Mouse (Mus musculus): Measurements from ENCODE around the gene Lrrc51. TPM values are rescaled to one million over a fixed set of nuclear protein-coding genes. Genes with fewer than 3 reads are reported as not detected.

Lrrc51 gene
- polyA plus RNA-seq, 1 experiment from 2014 or later = 15.0 TPM

DNA sequence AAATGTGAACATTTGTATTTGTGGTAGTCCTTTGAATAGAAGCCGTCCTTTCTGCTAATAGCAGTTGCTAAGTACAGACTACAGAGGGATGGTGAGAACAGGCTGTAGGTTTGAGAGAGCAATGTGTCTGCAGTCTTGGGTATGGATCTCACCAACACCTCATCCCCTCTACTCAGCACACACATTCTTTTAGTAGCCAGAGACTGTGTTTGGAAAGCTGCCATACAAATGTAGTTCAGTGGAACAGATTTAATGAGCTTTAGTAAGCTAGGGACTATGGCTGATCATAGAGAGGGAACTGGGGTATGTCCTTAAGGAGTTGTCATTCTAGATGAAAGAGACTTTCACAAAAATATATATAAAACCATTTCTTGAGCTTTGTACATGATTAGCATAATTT lies 33.6 kb upstream of the Lrrc51 start:
- Histone ChIP-seq H3K9ac (ENCODE audit: low read depth, low read length) (no peak overlapping the region), H3K36me3 (ENCODE audit: control insufficient read depth, insufficient read depth, low read length) (no peaks in the 10 kb centered on the region), H3K9me3 (ENCODE audit: control insufficient read depth, low read length) (no peaks in the 10 kb centered on the region), H3K27ac (ENCODE audit: low read depth, low read length) (no peak overlapping the region), H3K4me2 (ENCODE audit: low read length) (no peak overlapping the region), H3K4me1 (ENCODE audit: control insufficient read depth, insufficient read depth, low read depth, low read length) (peaks cover 18% of the 10 kb centered on the region), H3K4me3 (ENCODE audit: low read length) (no peak overlapping the region), H3K27me3 (replicated peaks; ENCODE audit: control insufficient read depth, insufficient read depth, low read length) (no peaks in the 10 kb centered on the region)
- WGBS = 100% methylated on average over 1 of the region's 1 CpGs
- ATAC-seq = no peak

GRCm38 (mm10) chr7:101965606-101966005 lies 31.9 kb upstream of the Lrrc51 start:
- no peak overlapping the region for H3K27ac ChIP-seq (ENCODE audit: low read depth, low read length)
- no peak overlapping the region for H3K9ac ChIP-seq (ENCODE audit: low read depth, low read length)
- H3K27me3 ChIP-seq (replicated peaks; ENCODE audit: control insufficient read depth, insufficient read depth, low read length) = no peaks in the 10 kb centered on the region
- H3K36me3 ChIP-seq (ENCODE audit: control insufficient read depth, insufficient read depth, low read length) = no peaks in the 10 kb centered on the region
- ATAC-seq = no peak
- no peak overlapping the region for H3K4me2 ChIP-seq (ENCODE audit: low read length)
- 71% methylated on average over 2 of the region's 2 CpGs for WGBS
- no peaks in the 10 kb centered on the region for H3K9me3 ChIP-seq (ENCODE audit: control insufficient read depth, low read length)
- H3K4me1 ChIP-seq (ENCODE audit: control insufficient read depth, insufficient read depth, low read depth, low read length) = peaks cover 6% of the 10 kb centered on the region
- no peak overlapping the region for H3K4me3 ChIP-seq (ENCODE audit: low read length)

DNA sequence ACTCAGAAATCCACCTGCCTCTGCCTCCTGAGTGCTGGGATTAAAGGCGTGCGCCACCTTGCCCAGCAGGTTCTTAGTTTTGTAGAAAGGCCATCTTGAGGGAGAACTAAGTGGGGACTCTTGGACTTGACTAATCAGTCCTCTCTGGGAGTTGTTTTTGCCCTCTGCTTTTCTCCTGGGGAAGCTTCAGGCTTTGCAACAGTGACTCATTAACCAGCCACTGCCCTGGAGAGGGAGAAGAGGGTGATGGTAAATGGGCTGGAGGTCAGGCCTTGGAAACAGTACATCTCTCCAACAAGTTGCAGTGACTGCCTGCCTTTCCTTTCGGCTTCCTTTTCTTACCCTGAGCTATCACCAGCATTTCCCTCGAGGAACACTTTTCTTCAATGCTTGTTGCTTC lies 30.9 kb upstream of the Lrrc51 start:
- H3K9ac ChIP-seq (ENCODE audit: low read depth, low read length) = no peak overlapping the region
- H3K4me3 ChIP-seq (ENCODE audit: low read length) = no peak overlapping the region
- WGBS = 87% methylated on average over 4 of the region's 4 CpGs
- H3K27ac ChIP-seq (ENCODE audit: low read depth, low read length) = no peak overlapping the region
- H3K27me3 ChIP-seq (replicated peaks; ENCODE audit: control insufficient read depth, insufficient read depth, low read length) = no peaks in the 10 kb centered on the region
- peaks cover 6% of the 10 kb centered on the region for H3K4me1 ChIP-seq (ENCODE audit: control insufficient read depth, insufficient read depth, low read depth, low read length)
- ATAC-seq = no peak
- no peaks in the 10 kb centered on the region for H3K36me3 ChIP-seq (ENCODE audit: control insufficient read depth, insufficient read depth, low read length)
- no peaks in the 10 kb centered on the region for H3K9me3 ChIP-seq (ENCODE audit: control insufficient read depth, low read length)
- no peak overlapping the region for H3K4me2 ChIP-seq (ENCODE audit: low read length)

DNA sequence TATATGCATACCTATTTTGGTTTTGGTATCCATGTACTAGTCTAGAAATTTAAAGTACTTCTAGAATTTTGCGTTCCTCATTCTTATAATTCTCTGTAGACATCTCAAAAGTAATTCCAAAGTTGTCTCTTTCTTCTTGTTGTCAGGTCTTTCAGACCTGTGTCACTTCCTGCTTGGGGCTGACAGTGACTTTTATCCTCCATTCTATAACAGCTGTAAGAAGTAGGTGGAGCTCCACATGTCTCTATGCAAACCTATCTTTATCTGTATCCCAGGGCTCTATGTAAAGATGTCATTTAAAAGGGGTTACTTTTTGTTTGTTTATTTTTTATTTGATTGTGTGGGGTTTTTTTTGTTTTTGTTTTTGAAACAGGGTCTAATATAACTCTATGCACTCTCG lies 29.9 kb upstream of the Lrrc51 start:
- Histone ChIP-seq H3K4me1 (ENCODE audit: control insufficient read depth, insufficient read depth, low read depth, low read length) (peaks cover under 1% of the 10 kb centered on the region), H3K9me3 (ENCODE audit: control insufficient read depth, low read length) (no peaks in the 10 kb centered on the region), H3K4me2 (ENCODE audit: low read length) (no peak overlapping the region), H3K27me3 (replicated peaks; ENCODE audit: control insufficient read depth, insufficient read depth, low read length) (no peaks in the 10 kb centered on the region), H3K36me3 (ENCODE audit: control insufficient read depth, insufficient read depth, low read length) (no peaks in the 10 kb centered on the region), H3K27ac (ENCODE audit: low read depth, low read length) (no peak overlapping the region), H3K4me3 (ENCODE audit: low read length) (no peak overlapping the region), H3K9ac (ENCODE audit: low read depth, low read length) (no peak overlapping the region)
- 98% methylated on average over 2 of the region's 2 CpGs for WGBS
- ATAC-seq = no peak

DNA sequence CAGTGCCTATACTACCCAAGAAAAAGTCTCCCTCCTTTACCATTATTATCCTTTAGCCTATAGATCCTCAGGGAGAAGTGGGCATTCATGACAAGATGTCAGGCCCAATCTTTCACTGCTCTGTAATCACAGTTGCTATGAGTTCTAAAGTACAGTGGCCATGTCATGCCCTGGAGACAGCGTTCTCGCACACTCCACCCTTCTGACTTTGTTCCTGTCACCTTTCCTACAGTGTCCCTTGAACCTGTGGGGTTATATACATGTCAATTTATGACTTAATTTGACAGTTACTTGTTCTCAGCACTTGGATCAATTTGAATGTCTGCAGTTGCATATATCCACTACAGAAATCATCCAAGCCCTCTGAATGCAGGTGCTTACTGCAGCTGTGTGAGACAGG lies 29.1 kb upstream of the Lrrc51 start:
- Histone ChIP-seq H3K4me3 (ENCODE audit: low read length) (no peak overlapping the region), H3K9ac (ENCODE audit: low read depth, low read length) (no peak overlapping the region), H3K36me3 (ENCODE audit: control insufficient read depth, insufficient read depth, low read length) (no peaks in the 10 kb centered on the region), H3K9me3 (ENCODE audit: control insufficient read depth, low read length) (no peaks in the 10 kb centered on the region), H3K27ac (ENCODE audit: low read depth, low read length) (no peak overlapping the region), H3K4me1 (ENCODE audit: control insufficient read depth, insufficient read depth, low read depth, low read length) (no peaks in the 10 kb centered on the region), H3K4me2 (ENCODE audit: low read length) (no peak overlapping the region), H3K27me3 (replicated peaks; ENCODE audit: control insufficient read depth, insufficient read depth, low read length) (no peaks in the 10 kb centered on the region)
- no peak for ATAC-seq
- WGBS = 90% methylated on average over 2 of the region's 2 CpGs

DNA sequence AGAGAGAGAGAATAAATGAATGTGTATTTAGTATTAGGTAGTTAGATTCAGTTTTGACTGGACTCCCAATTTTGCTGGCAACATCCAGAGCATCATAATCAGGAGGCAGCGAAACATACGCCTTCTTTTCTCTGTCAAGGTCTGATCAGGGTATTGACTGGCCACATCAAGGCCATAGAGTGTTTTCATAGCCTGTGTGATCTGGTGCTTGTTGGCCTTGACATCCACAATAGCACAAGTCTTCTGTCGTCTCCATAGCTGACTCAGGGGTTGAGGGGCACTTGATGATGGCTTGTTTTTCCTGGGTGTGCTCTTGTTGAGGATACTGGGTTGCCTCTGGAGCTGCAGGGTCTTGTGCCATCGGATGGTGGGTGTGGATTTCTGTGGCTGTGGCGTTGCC lies 23.2 kb upstream of the Lrrc51 start:
- Histone ChIP-seq H3K27ac (ENCODE audit: low read depth, low read length) (no peak overlapping the region), H3K4me1 (ENCODE audit: control insufficient read depth, insufficient read depth, low read depth, low read length) (no peaks in the 10 kb centered on the region), H3K36me3 (ENCODE audit: control insufficient read depth, insufficient read depth, low read length) (no peaks in the 10 kb centered on the region), H3K4me2 (ENCODE audit: low read length) (no peak overlapping the region), H3K9ac (ENCODE audit: low read depth, low read length) (no peak overlapping the region), H3K4me3 (ENCODE audit: low read length) (no peak overlapping the region), H3K9me3 (ENCODE audit: control insufficient read depth, low read length) (no peaks in the 10 kb centered on the region), H3K27me3 (replicated peaks; ENCODE audit: control insufficient read depth, insufficient read depth, low read length) (no peaks in the 10 kb centered on the region)
- 94% methylated on average over 5 of the region's 5 CpGs for WGBS
- ATAC-seq = no peak

DNA sequence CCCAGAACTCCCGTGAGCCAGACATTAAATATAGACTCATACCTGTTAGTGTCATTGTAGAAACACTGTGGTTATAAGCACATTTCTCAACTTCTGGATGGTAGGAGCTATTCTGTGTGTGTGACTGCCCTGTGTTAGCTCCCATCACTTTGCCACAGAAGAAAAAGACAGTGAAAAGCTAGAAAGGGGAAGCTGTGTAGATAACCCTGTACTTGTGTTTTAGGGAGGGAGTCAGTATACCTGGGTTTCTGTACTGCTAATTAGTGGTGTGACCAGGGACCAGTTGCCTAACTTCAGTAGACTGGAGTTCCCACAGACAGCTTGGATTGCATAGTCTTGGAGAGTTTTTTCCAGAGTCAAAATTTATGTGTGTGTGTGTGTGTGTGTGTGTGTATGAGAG lies 22.8 kb upstream of the Lrrc51 start:
- H3K27ac ChIP-seq (ENCODE audit: low read depth, low read length) = no peak overlapping the region
- no peak overlapping the region for H3K4me2 ChIP-seq (ENCODE audit: low read length)
- ATAC-seq = no peak
- no peaks in the 10 kb centered on the region for H3K36me3 ChIP-seq (ENCODE audit: control insufficient read depth, insufficient read depth, low read length)
- no peaks in the 10 kb centered on the region for H3K27me3 ChIP-seq (replicated peaks; ENCODE audit: control insufficient read depth, insufficient read depth, low read length)
- H3K4me1 ChIP-seq (ENCODE audit: control insufficient read depth, insufficient read depth, low read depth, low read length) = no peaks in the 10 kb centered on the region
- no peaks in the 10 kb centered on the region for H3K9me3 ChIP-seq (ENCODE audit: control insufficient read depth, low read length)
- WGBS = 84% methylated on average over 1 of the region's 1 CpGs
- no peak overlapping the region for H3K9ac ChIP-seq (ENCODE audit: low read depth, low read length)
- H3K4me3 ChIP-seq (ENCODE audit: low read length) = no peak overlapping the region

- no peaks in the 10 kb centered on the region for H3K4me1 ChIP-seq (ENCODE audit: control insufficient read depth, insufficient read depth, low read depth, low read length)
- WGBS = 56% methylated on average over 4 of the region's 4 CpGs
- no peaks in the 10 kb centered on the region for H3K36me3 ChIP-seq (ENCODE audit: control insufficient read depth, insufficient read depth, low read length)
- no peak overlapping the region for H3K27ac ChIP-seq (ENCODE audit: low read depth, low read length)
- H3K4me3 ChIP-seq (ENCODE audit: low read length) = no peak overlapping the region
- no peaks in the 10 kb centered on the region for H3K27me3 ChIP-seq (replicated peaks; ENCODE audit: control insufficient read depth, insufficient read depth, low read length)
- no peak overlapping the region for H3K9ac ChIP-seq (ENCODE audit: low read depth, low read length)
- no peak for ATAC-seq
- no peaks in the 10 kb centered on the region for H3K9me3 ChIP-seq (ENCODE audit: control insufficient read depth, low read length)
- no peak overlapping the region for H3K4me2 ChIP-seq (ENCODE audit: low read length)
Observed at GRCm38 (mm10) chr7:101955862-101956261, 22.2 kb upstream of the Lrrc51 start.

DNA sequence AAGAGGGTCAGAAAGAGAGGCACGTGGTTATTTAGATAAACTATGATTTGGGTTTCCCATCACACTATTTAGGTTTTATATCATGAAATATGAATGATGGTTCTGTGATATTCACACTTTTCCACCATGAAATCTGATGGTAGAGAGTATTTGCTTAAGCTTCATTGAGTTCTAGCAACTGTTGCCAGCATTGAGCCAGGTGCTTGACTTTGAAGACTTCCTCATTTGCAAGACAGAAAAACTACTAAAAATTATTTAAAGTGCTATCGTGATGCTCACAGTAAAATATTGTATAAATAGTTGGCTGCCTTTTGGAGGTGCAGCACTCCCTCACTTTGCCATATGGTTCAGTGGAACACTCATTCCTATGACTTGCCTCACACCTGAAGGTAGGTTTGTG lies 21.6 kb upstream of the Lrrc51 start:
- H3K9ac ChIP-seq (ENCODE audit: low read depth, low read length) = no peak overlapping the region
- H3K4me2 ChIP-seq (ENCODE audit: low read length) = no peak overlapping the region
- no peaks in the 10 kb centered on the region for H3K9me3 ChIP-seq (ENCODE audit: control insufficient read depth, low read length)
- no peak overlapping the region for H3K27ac ChIP-seq (ENCODE audit: low read depth, low read length)
- no peak for ATAC-seq
- H3K4me1 ChIP-seq (ENCODE audit: control insufficient read depth, insufficient read depth, low read depth, low read length) = no peaks in the 10 kb centered on the region
- H3K27me3 ChIP-seq (replicated peaks; ENCODE audit: control insufficient read depth, insufficient read depth, low read length) = no peaks in the 10 kb centered on the region
- WGBS = 91% methylated on average over 2 of the region's 2 CpGs
- no peaks in the 10 kb centered on the region for H3K36me3 ChIP-seq (ENCODE audit: control insufficient read depth, insufficient read depth, low read length)
- H3K4me3 ChIP-seq (ENCODE audit: low read length) = no peak overlapping the region

DNA sequence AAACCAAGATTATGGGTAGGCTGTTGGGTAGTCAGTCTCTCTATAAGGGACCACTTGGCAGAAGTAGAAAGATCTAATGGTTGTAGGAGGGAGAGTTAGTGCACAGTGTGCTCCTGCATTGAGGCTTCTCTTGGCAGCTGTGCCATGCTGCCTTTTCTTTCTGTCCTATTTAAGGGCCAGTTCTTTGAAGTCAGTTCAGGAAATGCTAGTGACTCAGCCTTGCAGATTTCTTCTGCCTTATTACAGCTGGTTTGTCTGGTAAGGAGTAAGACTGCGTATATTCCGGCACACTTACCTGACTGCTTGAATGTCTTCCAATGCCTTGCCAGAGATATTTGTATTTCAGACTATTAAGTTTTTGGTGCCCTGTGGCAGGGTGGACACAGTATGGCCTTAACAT lies 20.5 kb upstream of the Lrrc51 start:
- Histone ChIP-seq H3K27ac (ENCODE audit: low read depth, low read length) (no peak overlapping the region), H3K9me3 (ENCODE audit: control insufficient read depth, low read length) (no peaks in the 10 kb centered on the region), H3K27me3 (replicated peaks; ENCODE audit: control insufficient read depth, insufficient read depth, low read length) (no peaks in the 10 kb centered on the region), H3K9ac (ENCODE audit: low read depth, low read length) (no peak overlapping the region), H3K4me2 (ENCODE audit: low read length) (no peak overlapping the region), H3K36me3 (ENCODE audit: control insufficient read depth, insufficient read depth, low read length) (no peaks in the 10 kb centered on the region), H3K4me3 (ENCODE audit: low read length) (no peak overlapping the region), H3K4me1 (ENCODE audit: control insufficient read depth, insufficient read depth, low read depth, low read length) (no peaks in the 10 kb centered on the region)
- 93% methylated on average over 2 of the region's 2 CpGs for WGBS
- no peak for ATAC-seq
